Mouse (Mus musculus) limb, embryonic 14.5 days (tissue): ENCODE data around the gene Aldob. TPM values are rescaled to one million over a fixed set of nuclear protein-coding genes. Genes with fewer than 3 reads are reported as not detected.
"Not testable (repeated sequence)": the region's sequence is repeated elsewhere in the genome, so short reads cannot be mapped to it uniquely, and the experiment has no call there.

Source experiments
- ATAC-seq: fragments of 200-750 bp; cut with Nextera tagmentation; 2 replicates; pipeline ENCODE4 v1.8.0; 2017; ENCODE audit warnings: low read depth, moderate number of reproducible peaks, moderate TSS enrichment; ENCODE audit not compliant: low FRiP score
- DNase-seq: peaks from one replicate; pipeline ENCODE4 v3.0.0-alpha.2; 2015; ENCODE audit warnings: low spot score
- H3K27ac ChIP-seq: fragments of 300-500 bp; sonication (generic); replicated peaks from 2 replicates; pipeline ENCODE4 v1.5.1; 2014; ENCODE audit warnings: low read depth, mild to moderate bottlenecking, low read length, moderate library complexity, mixed read lengths
- H3K27me3 ChIP-seq: fragments of 300-500 bp; sonication (generic); 2 replicates; pipeline ENCODE4 v1.6.1; 2014; ENCODE audit warnings: low read length, mixed read lengths; ENCODE audit not compliant: control insufficient read depth, insufficient read depth
- H3K36me3 ChIP-seq: fragments of 300-500 bp; sonication (generic); 2 replicates; pipeline ENCODE4 v1.6.1; 2014; ENCODE audit warnings: mild to moderate bottlenecking, low read length, moderate library complexity, mixed read lengths; ENCODE audit not compliant: control insufficient read depth, insufficient read depth
- H3K4me1 ChIP-seq: fragments of 300-500 bp; sonication (generic); 2 replicates; pipeline ENCODE4 v1.6.1; 2014; ENCODE audit warnings: antibody characterized with exemption, low read length, mixed read lengths; ENCODE audit not compliant: control insufficient read depth, insufficient read depth
- H3K4me2 ChIP-seq: fragments of 300-500 bp; sonication (generic); replicated peaks from 2 replicates; pipeline ENCODE4 v1.6.1; 2014; ENCODE audit warnings: low read depth, mild to moderate bottlenecking, low read length, moderate library complexity; ENCODE audit not compliant: severe bottlenecking
- H3K4me3 ChIP-seq: fragments of 300-500 bp; sonication (generic); replicated peaks from 2 replicates; pipeline ENCODE4 v1.5.1; 2014; ENCODE audit warnings: low read length
- H3K9ac ChIP-seq: fragments of 300-500 bp; sonication (generic); 2 replicates; pipeline ENCODE4 v1.6.1; 2014; ENCODE audit warnings: mild to moderate bottlenecking, low read depth, low read length, moderate library complexity; ENCODE audit not compliant: severe bottlenecking
- H3K9me3 ChIP-seq: fragments of 300-500 bp; sonication (generic); 2 replicates; pipeline ENCODE4 v1.6.1; 2016; ENCODE audit warnings: low read length; ENCODE audit not compliant: control insufficient read depth
- POLR2A ChIP-seq: fragments of 200-500 bp; IDR thresholded peaks from 2 replicates; pipeline ENCODE4 v1.8.0; 2012; ENCODE audit warnings: inconsistent platforms, mild to moderate bottlenecking, moderate library complexity, borderline replicate concordance; ENCODE audit not compliant: insufficient read depth, insufficient read length; ENCODE audit errors: extremely low read depth
- WGBS: fragments of 180-500 bp; shearing (Covaris S2); extraction: QIAGEN DNeasy Blood & Tissue Kit; methylation state at CpG from one replicate; pipeline ENCODE4 v1.1.7; 2014; 5-methylcytosine and 5-hydroxymethylcytosine counted together
- polyA plus RNA-seq, 2 experiments: library from polyadenylated mRNA; depleted of rRNA in 1 of 2; stranded (reverse) in 1 of 2; unstranded in 1 of 2; fragments of >200 nt; fragmentation: Nextera tagmentation in 1 of 2; extraction: Ambion mirVana in 1 of 2; gene quantifications; 2 replicates each; pipeline versions ENCODE4 v1.2.1 to v1.2.3; 2012 to 2014

Gene Aldob
- polyA plus RNA-seq, 2 experiments = 0.25 TPM; not detected in 1

GRCm38 (mm10) chr4:49514441-49514840 lies 34.9 kb downstream of the Aldob start:
- Histone ChIP-seq H3K36me3 (peaks cover 26% of the 10 kb centered on the region), H3K9ac (no peak overlapping the region), H3K9me3 (no peaks in the 10 kb centered on the region), H3K4me2 (no peak overlapping the region), H3K27ac (no peak overlapping the region), H3K4me3 (no peak overlapping the region), H3K4me1 (peaks cover 2% of the 10 kb centered on the region), H3K27me3 (no peaks in the 10 kb centered on the region)
- ATAC-seq = no peak
- no peak for DNase-seq
- WGBS = 97% methylated on average over 6 of the region's 6 CpGs
- no peak for TF ChIP-seq POLR2A

- Histone ChIP-seq H3K4me3 (no peak overlapping the region), H3K4me2 (no peak overlapping the region), H3K27me3 (no peaks in the 10 kb centered on the region), H3K4me1 (no peaks in the 10 kb centered on the region; the same call in 1 of the 2 replicates), H3K36me3 (peaks cover 26% of the 10 kb centered on the region), H3K9me3 (no peaks in the 10 kb centered on the region), H3K27ac (no peak overlapping the region), H3K9ac (no peak overlapping the region)
- TF ChIP-seq POLR2A = no peak
- no peak for ATAC-seq
- peak; percentile 18 for DNase-seq
- WGBS = 50% methylated on average over 4 of the region's 4 CpGs
These were observed 36.7 kb downstream of the Aldob start for GRCm38 (mm10) chr4:49512636-49513035.

- H3K9me3 ChIP-seq, H3K27me3 ChIP-seq, H3K27ac ChIP-seq, H3K4me1 ChIP-seq, H3K4me2 ChIP-seq, ATAC-seq, DNase-seq, H3K4me3 ChIP-seq, H3K9ac ChIP-seq: not testable (repeated sequence)
- WGBS = 94% methylated on average over 1 of the region's 1 CpGs
- peaks cover 26% of the 10 kb centered on the region for H3K36me3 ChIP-seq
These were observed 39.0 kb downstream of the Aldob start for GRCm38 (mm10) chr4:49510236-49510835.

GRCm38 (mm10) chr4:49509183-49509582 lies 40.2 kb downstream of the Aldob start:
- Histone ChIP-seq H3K36me3 (peaks cover 23% of the 10 kb centered on the region), H3K4me3 (no peak overlapping the region), H3K9me3 (no peaks in the 10 kb centered on the region), H3K27ac (no peak overlapping the region), H3K27me3 (no peaks in the 10 kb centered on the region), H3K9ac (no peak overlapping the region), H3K4me1 (no peaks in the 10 kb centered on the region; the same call in 1 of the 2 replicates), H3K4me2 (no peak overlapping the region)
- 92% methylated on average over 2 of the region's 2 CpGs for WGBS
- no peak for TF ChIP-seq POLR2A
- no peak for DNase-seq
- no peak for ATAC-seq

GRCm38 (mm10) chr4:49506386-49506785 lies 43.0 kb downstream of the Aldob start, which contains the start of gene Baat:
Baat (minus strand) TSS chr4:49506557.
- no peaks in the 10 kb centered on the region for H3K36me3 ChIP-seq
- no peaks in the 10 kb centered on the region for H3K27me3 ChIP-seq
- H3K27ac ChIP-seq = no peak within 1 kb of the TSS
- H3K4me3 ChIP-seq = no peak within 1 kb of the TSS
- H3K4me1 ChIP-seq = no peaks in the 10 kb centered on the region
- H3K9me3 ChIP-seq = no peaks in the 10 kb centered on the region
- no peak for TF ChIP-seq POLR2A
- DNase-seq (no peak), ATAC-seq (no peak)
- no peak within 1 kb of the TSS for H3K4me2 ChIP-seq
- WGBS = 82% methylated on average over 3 of the region's 3 CpGs
- no peak within 1 kb of the TSS for H3K9ac ChIP-seq

GRCm38 (mm10) chr4:49503563-49503962 lies 45.8 kb downstream of the Aldob start:
- H3K9ac ChIP-seq = no peak overlapping the region
- H3K9me3 ChIP-seq = no peaks in the 10 kb centered on the region
- ATAC-seq (no peak), DNase-seq (no peak)
- H3K36me3 ChIP-seq = no peaks in the 10 kb centered on the region
- no peak for TF ChIP-seq POLR2A
- H3K27me3 ChIP-seq = no peaks in the 10 kb centered on the region
- H3K27ac ChIP-seq = no peak overlapping the region
- H3K4me2 ChIP-seq = no peak overlapping the region
- WGBS = 80% methylated on average over 1 of the region's 1 CpGs
- no peak overlapping the region for H3K4me3 ChIP-seq
- no peaks in the 10 kb centered on the region for H3K4me1 ChIP-seq

Other genes starting within 250 kb of the Aldob start
- gene Acnat2, start 141.4 kb downstream of the Aldob start, polyA plus RNA-seq (2012; rRNA removed) = not detected in 2 replicates
- gene Acnat2, start 141.4 kb downstream of the Aldob start, polyA plus RNA-seq (2014; fragmentation: Nextera tagmentation; extraction: Ambion mirVana) = not detected in 2 replicates
- gene Acnat1, start 75.6 kb downstream of the Aldob start, polyA plus RNA-seq (2012; rRNA removed) = 0.13 and 0.14 TPM in 2 replicates
- gene Acnat1, start 75.6 kb downstream of the Aldob start, polyA plus RNA-seq (2014; fragmentation: Nextera tagmentation; extraction: Ambion mirVana) = not detected in 2 replicates
- gene Baat, start 43.0 kb downstream of the Aldob start, polyA plus RNA-seq (2012; rRNA removed) = 0.19 and 0.20 TPM in 2 replicates
- gene Baat, start 43.0 kb downstream of the Aldob start, polyA plus RNA-seq (2014; fragmentation: Nextera tagmentation; extraction: Ambion mirVana) = 0.10 and 0.21 TPM in 2 replicates
- gene Mrpl50, start 28.5 kb downstream of the Aldob start, polyA plus RNA-seq (2012; rRNA removed) = 17.1 and 30.0 TPM in 2 replicates
- 74.3 and 80.2 TPM in 2 replicates for gene Mrpl50, start 28.5 kb downstream of the Aldob start, polyA plus RNA-seq (2014; fragmentation: Nextera tagmentation; extraction: Ambion mirVana)
- gene Zfp189, start 28.4 kb downstream of the Aldob start, polyA plus RNA-seq (2012; rRNA removed) = 4.5 and 5.8 TPM in 2 replicates
- gene Zfp189, start 28.4 kb downstream of the Aldob start, polyA plus RNA-seq (2014; fragmentation: Nextera tagmentation; extraction: Ambion mirVana) = 9.6 and 10.4 TPM in 2 replicates
- gene Tmem246, start 48.3 kb upstream of the Aldob start, polyA plus RNA-seq (2012; rRNA removed) = 28.4 and 35.7 TPM in 2 replicates
- gene Tmem246, start 48.3 kb upstream of the Aldob start, polyA plus RNA-seq (2014; fragmentation: Nextera tagmentation; extraction: Ambion mirVana) = 37.0 and 39.2 TPM in 2 replicates
- 45.7 and 54.3 TPM in 2 replicates for gene Rnf20, start 82.5 kb upstream of the Aldob start, polyA plus RNA-seq (2012; rRNA removed)
- 54.5 and 59.4 TPM in 2 replicates for gene Rnf20, start 82.5 kb upstream of the Aldob start, polyA plus RNA-seq (2014; fragmentation: Nextera tagmentation; extraction: Ambion mirVana)
- gene Ppp3r2, start 132.5 kb upstream of the Aldob start, polyA plus RNA-seq (2012; rRNA removed) = 0.15 and 0.19 TPM in 2 replicates
- 0.14 and 0.22 TPM in 2 replicates for gene Ppp3r2, start 132.5 kb upstream of the Aldob start, polyA plus RNA-seq (2014; fragmentation: Nextera tagmentation; extraction: Ambion mirVana)